Mouse (Mus musculus): ENCODE data around the gene Cytip.

Cytip gene

DNA sequence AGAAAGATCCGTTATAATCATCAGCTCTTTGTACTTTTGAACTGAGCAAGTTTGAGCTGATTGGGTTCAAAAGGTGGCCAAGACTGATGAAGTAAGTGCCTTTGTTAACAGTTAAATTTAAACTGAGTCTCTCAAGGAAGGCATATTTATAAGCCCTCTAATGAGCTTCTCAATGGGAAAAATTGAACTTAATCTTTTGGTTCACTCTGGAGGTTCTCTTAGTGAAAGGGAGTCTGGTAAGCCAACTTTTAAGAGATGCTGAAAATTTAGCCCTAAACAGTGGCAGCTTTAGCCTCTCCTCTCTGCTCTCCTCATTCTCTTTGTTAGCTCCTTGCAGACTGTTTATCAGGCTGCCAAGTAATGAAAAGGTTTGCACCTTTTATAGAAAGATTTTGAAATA is 100.5 kb downstream of the Cytip start:
- DNase-seq = no peak

DNA sequence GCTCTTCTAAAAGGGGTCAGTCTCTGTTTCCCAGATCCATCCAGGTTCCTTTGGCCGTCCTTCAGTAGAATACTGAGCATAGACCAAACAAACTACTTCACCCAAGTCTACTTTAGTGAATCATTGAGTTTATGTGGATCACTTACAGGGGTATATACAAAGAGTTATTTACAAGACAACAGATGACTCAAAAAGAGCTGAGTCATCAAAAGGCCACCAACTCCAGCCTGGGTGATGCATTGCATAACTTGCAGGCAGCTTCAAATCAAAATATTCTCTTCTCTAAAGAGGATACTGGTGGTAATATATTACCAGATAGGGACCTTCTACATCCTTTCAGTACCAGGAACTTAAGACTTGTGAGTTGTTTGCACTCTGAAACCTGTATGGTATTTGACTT is 108.9 kb downstream of the Cytip start:
- no peak for DNase-seq

DNA sequence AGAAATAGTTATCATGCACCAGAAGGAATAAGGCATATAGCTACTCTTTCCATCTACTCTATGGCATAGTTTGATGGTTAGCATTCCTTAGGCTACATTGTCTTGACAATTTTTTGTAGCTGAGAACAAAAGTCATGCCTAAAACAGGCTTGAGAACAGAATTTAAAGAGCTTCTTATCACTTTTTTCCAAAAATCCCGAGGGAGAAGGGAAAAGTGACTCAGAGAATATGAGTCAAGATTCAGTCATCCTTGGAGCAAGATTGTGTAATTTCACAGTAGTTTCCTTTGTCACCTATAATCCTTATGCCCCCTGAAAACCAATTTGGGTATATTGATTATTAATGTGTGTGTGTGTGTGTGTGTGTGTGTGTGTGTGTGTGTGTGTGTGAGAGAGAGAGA is 115.5 kb downstream of the Cytip start:
- DNase-seq = no peak

All from spleen, adult 18-20 months (tissue).